Mouse (Mus musculus) limb, embryonic 12.5 days (tissue): Measurements from ENCODE around the gene Ube4b. TPM values are rescaled to one million over a fixed set of nuclear protein-coding genes. Genes with fewer than 3 reads are reported as not detected.
"Not testable (repeated sequence)": the region's sequence is repeated elsewhere in the genome, so short reads cannot be mapped to it uniquely, and the experiment has no call there.

Experiments
- ATAC-seq: fragments of 200-750 bp; cut with Nextera tagmentation; 2 replicates; pipeline ENCODE4 v1.8.0; 2017; ENCODE audit warnings: low read depth, moderate TSS enrichment; ENCODE audit not compliant: insufficient number of reproducible peaks, insufficient read depth, low FRiP score, low TSS enrichment
- H3K27ac ChIP-seq: fragments of 300-500 bp; sonication (generic); 2 replicates; pipeline ENCODE4 v1.5.1; 2016; ENCODE audit warnings: mild to moderate bottlenecking, moderate library complexity
- H3K27me3 ChIP-seq: fragments of 300-500 bp; sonication (generic); 2 replicates; pipeline ENCODE4 v1.6.1; 2016; ENCODE audit warnings: mild to moderate bottlenecking, moderate library complexity
- H3K36me3 ChIP-seq: fragments of 300-500 bp; sonication (generic); 2 replicates; pipeline ENCODE4 v1.6.1; 2016; ENCODE audit warnings: mild to moderate bottlenecking, moderate library complexity
- H3K4me1 ChIP-seq: fragments of 300-500 bp; sonication (generic); replicated peaks from 2 replicates; pipeline ENCODE4 v1.6.1; 2016
- H3K4me2 ChIP-seq: fragments of 300-500 bp; sonication (generic); 2 replicates; pipeline ENCODE4 v1.6.1; 2016; ENCODE audit warnings: mild to moderate bottlenecking, moderate library complexity
- H3K4me3 ChIP-seq: fragments of 300-500 bp; sonication (generic); replicated peaks from 2 replicates; pipeline ENCODE4 v1.5.1; 2016; ENCODE audit warnings: mild to moderate bottlenecking
- H3K9ac ChIP-seq: fragments of 300-500 bp; sonication (generic); replicated peaks from 2 replicates; pipeline ENCODE4 v1.6.1; 2016; ENCODE audit warnings: mild to moderate bottlenecking, moderate library complexity
- H3K9me3 ChIP-seq: fragments of 300-500 bp; sonication (generic); 2 replicates; pipeline ENCODE4 v1.6.1; 2016; ENCODE audit warnings: mild to moderate bottlenecking, moderate library complexity
- WGBS: fragments of 180-500 bp; shearing (Covaris S2); methylation state at CpG from one replicate; pipeline ENCODE4 v1.1.7; 2016; 5-methylcytosine and 5-hydroxymethylcytosine counted together
- polyA plus RNA-seq: library from polyadenylated mRNA; unstranded; fragments of >200 nt; fragmentation: Nextera tagmentation; extraction: Ambion mirVana; gene quantifications from 2 replicates; pipeline ENCODE4 v1.2.1, GENCODE M21; 2016

The Ube4b gene
- polyA plus RNA-seq, 1 experiment from 2014 or later = 55.1 TPM

GRCm38 (mm10) chr4:149457163-149457562 is 30.6 kb upstream of the Ube4b start:
- 87% methylated on average over 27 of the region's 27 CpGs for WGBS
- H3K27me3 ChIP-seq, H3K27ac ChIP-seq, ATAC-seq, H3K9me3 ChIP-seq, H3K9ac ChIP-seq, H3K4me2 ChIP-seq, H3K4me1 ChIP-seq, H3K4me3 ChIP-seq, H3K36me3 ChIP-seq: not testable (repeated sequence)

GRCm38 (mm10) chr4:149454879-149455278 is 28.3 kb upstream of the Ube4b start, which contains the start of gene Rbp7:
Gene Rbp7 (minus strand): TSS chr4:149454978.
- H3K27ac ChIP-seq = no peak within 1 kb of the TSS
- no peaks in the 10 kb centered on the region for H3K36me3 ChIP-seq
- H3K4me3 ChIP-seq = no peak within 1 kb of the TSS
- 0 out of 2 replicates have a peak, but pooled peaks cover 3% of the 10 kb centered on the region for H3K9me3 ChIP-seq
- no peaks in the 10 kb centered on the region for H3K27me3 ChIP-seq
- no peak for ATAC-seq
- no peak within 1 kb of the TSS for H3K9ac ChIP-seq
- no peaks in the 10 kb centered on the region for H3K4me1 ChIP-seq
- no peak within 1 kb of the TSS for H3K4me2 ChIP-seq
- WGBS = 55% methylated on average over 7 of the region's 8 CpGs

GRCm38 (mm10) chr4:149454263-149454662 is 27.7 kb upstream of the Ube4b start:
- H3K4me3 ChIP-seq = no peak overlapping the region
- WGBS = 86% methylated on average over 17 of the region's 17 CpGs
- no peak for ATAC-seq
- H3K9me3 ChIP-seq = 0 out of 2 replicates have a peak, but pooled peaks cover 3% of the 10 kb centered on the region
- no peak overlapping the region for H3K27ac ChIP-seq
- no peak overlapping the region for H3K9ac ChIP-seq
- H3K4me1 ChIP-seq = no peaks in the 10 kb centered on the region
- no peaks in the 10 kb centered on the region for H3K36me3 ChIP-seq
- H3K27me3 ChIP-seq = no peaks in the 10 kb centered on the region
- H3K4me2 ChIP-seq = no peak overlapping the region

GRCm38 (mm10) chr4:149453656-149454055 is 27.1 kb upstream of the Ube4b start:
- Histone ChIP-seq H3K36me3 (no peaks in the 10 kb centered on the region), H3K9me3 (0 out of 2 replicates have a peak, but pooled peaks cover 3% of the 10 kb centered on the region), H3K9ac (no peak overlapping the region), H3K4me3 (no peak overlapping the region), H3K27me3 (no peaks in the 10 kb centered on the region), H3K27ac (no peak overlapping the region), H3K4me1 (no peaks in the 10 kb centered on the region), H3K4me2 (no peak overlapping the region)
- 78% methylated on average over 4 of the region's 4 CpGs for WGBS
- no peak for ATAC-seq

GRCm38 (mm10) chr4:149450636-149451035 is 24.1 kb upstream of the Ube4b start:
- Histone ChIP-seq H3K4me2 (no peak overlapping the region), H3K4me3 (no peak overlapping the region), H3K27ac (no peak overlapping the region), H3K4me1 (peaks cover 9% of the 10 kb centered on the region), H3K36me3 (no peaks in the 10 kb centered on the region), H3K27me3 (no peaks in the 10 kb centered on the region), H3K9ac (no peak overlapping the region), H3K9me3 (0 out of 2 replicates have a peak, but pooled peaks cover 3% of the 10 kb centered on the region)
- ATAC-seq = no peak
- whole genome bisulfite sequencing = 83% methylated on average over 3 of the region's 3 CpGs

GRCm38 (mm10) chr4:149446309-149446708 is 19.8 kb upstream of the Ube4b start:
- Histone ChIP-seq H3K27ac (peak overlapping the region; percentile 95), H3K4me1 (peaks cover 18% of the 10 kb centered on the region), H3K27me3 (no peaks in the 10 kb centered on the region), H3K4me2 (peak overlapping the region; percentile 58), H3K4me3 (peak overlapping the region; percentile 37; the same call in 1 of the 2 replicates), H3K9me3 (no peaks in the 10 kb centered on the region), H3K36me3 (no peaks in the 10 kb centered on the region), H3K9ac (no peak overlapping the region)
- no peak for ATAC-seq
- WGBS = 58% methylated on average over 1 of the region's 1 CpGs

- H3K4me1 ChIP-seq = peaks cover 18% of the 10 kb centered on the region
- no peaks in the 10 kb centered on the region for H3K27me3 ChIP-seq
- peak overlapping the region; percentile 58 for H3K4me2 ChIP-seq
- no peak; the same call in 1 of the 2 replicates for ATAC-seq
- 5% methylated on average over 11 of the region's 11 CpGs for WGBS
- peak overlapping the region; percentile 95 for H3K27ac ChIP-seq
- no peaks in the 10 kb centered on the region for H3K9me3 ChIP-seq
- no peaks in the 10 kb centered on the region for H3K36me3 ChIP-seq
- no peak overlapping the region for H3K9ac ChIP-seq
- peak overlapping the region; percentile 37 for H3K4me3 ChIP-seq
Observed at GRCm38 (mm10) chr4:149445868-149446267, 19.3 kb upstream of the Ube4b start.

- peak overlapping the region; percentile 58 for H3K4me2 ChIP-seq
- no peaks in the 10 kb centered on the region for H3K27me3 ChIP-seq
- under 1% methylated on average over 36 of the region's 36 CpGs for WGBS
- ATAC-seq = peak; percentile 95
- peak overlapping the region; percentile 69 for H3K9ac ChIP-seq
- peak overlapping the region; percentile 37 for H3K4me3 ChIP-seq
- H3K9me3 ChIP-seq = no peaks in the 10 kb centered on the region
- H3K4me1 ChIP-seq = peaks cover 24% of the 10 kb centered on the region
- peak overlapping the region; percentile 95 for H3K27ac ChIP-seq
- no peaks in the 10 kb centered on the region for H3K36me3 ChIP-seq
Observed at GRCm38 (mm10) chr4:149444964-149445701, 18.6 kb upstream of the Ube4b start.

GRCm38 (mm10) chr4:149444465-149444864 is 17.9 kb upstream of the Ube4b start:
- no peaks in the 10 kb centered on the region for H3K9me3 ChIP-seq
- H3K36me3 ChIP-seq = no peaks in the 10 kb centered on the region
- H3K4me1 ChIP-seq = peaks cover 24% of the 10 kb centered on the region
- WGBS = 87% methylated on average over 1 of the region's 1 CpGs
- peak overlapping the region; percentile 58 for H3K4me2 ChIP-seq
- H3K27me3 ChIP-seq = no peaks in the 10 kb centered on the region
- no peak overlapping the region for H3K4me3 ChIP-seq
- no peak for ATAC-seq
- peak overlapping the region; percentile 95; the same call in 1 of the 2 replicates for H3K27ac ChIP-seq
- H3K9ac ChIP-seq = no peak overlapping the region

- Histone ChIP-seq H3K4me3 (no peak overlapping the region), H3K36me3 (no peaks in the 10 kb centered on the region), H3K9ac (no peak overlapping the region), H3K27me3 (no peaks in the 10 kb centered on the region), H3K27ac (no peak overlapping the region), H3K9me3 (no peaks in the 10 kb centered on the region), H3K4me1 (peaks cover 24% of the 10 kb centered on the region), H3K4me2 (no peak overlapping the region)
- 47% methylated on average over 3 of the region's 3 CpGs for WGBS
- no peak for ATAC-seq
Observed at GRCm38 (mm10) chr4:149442436-149442835, 15.9 kb upstream of the Ube4b start.

GRCm38 (mm10) chr4:149440576-149440975 is 14.0 kb upstream of the Ube4b start:
- no peak overlapping the region for H3K27ac ChIP-seq
- H3K4me1 ChIP-seq = peaks cover 15% of the 10 kb centered on the region
- H3K4me3 ChIP-seq = no peak overlapping the region
- ATAC-seq = no peak
- WGBS = 50% methylated on average over 8 of the region's 8 CpGs
- H3K36me3 ChIP-seq = no peaks in the 10 kb centered on the region
- no peak overlapping the region for H3K4me2 ChIP-seq
- H3K27me3 ChIP-seq = no peaks in the 10 kb centered on the region
- no peaks in the 10 kb centered on the region for H3K9me3 ChIP-seq
- H3K9ac ChIP-seq = no peak overlapping the region

GRCm38 (mm10) chr4:149431887-149432286 is 5.3 kb upstream of the Ube4b start:
- H3K36me3 ChIP-seq, H3K4me3 ChIP-seq, H3K9me3 ChIP-seq, H3K27ac ChIP-seq, H3K27me3 ChIP-seq, H3K9ac ChIP-seq, H3K4me2 ChIP-seq, ATAC-seq, H3K4me1 ChIP-seq: not testable (repeated sequence)
- 78% methylated on average over 1 of the region's 1 CpGs for WGBS
